Mouse (Mus musculus): ENCODE measurements around the gene Hmgb4. TPM values are rescaled to one million over a fixed set of nuclear protein-coding genes. Genes with fewer than 3 reads are reported as not detected.
A peak's percentile ranks its signal among the peaks of the same experiment; 100 is the strongest.

The Hmgb4 gene
- total RNA-seq, 2 experiments from 2014 or later = not detected

- no peak for DNase-seq (ENCODE audit: low spot score in 2 of 2)
Observed at GRCm38 (mm10) chr4:128227377-128228316, 33.1 kb downstream of the Hmgb4 start.

- no peak for DNase-seq (ENCODE audit: low spot score in 2 of 2)
Observed at GRCm38 (mm10) chr4:128224453-128224852, 36.3 kb downstream of the Hmgb4 start.

DNA sequence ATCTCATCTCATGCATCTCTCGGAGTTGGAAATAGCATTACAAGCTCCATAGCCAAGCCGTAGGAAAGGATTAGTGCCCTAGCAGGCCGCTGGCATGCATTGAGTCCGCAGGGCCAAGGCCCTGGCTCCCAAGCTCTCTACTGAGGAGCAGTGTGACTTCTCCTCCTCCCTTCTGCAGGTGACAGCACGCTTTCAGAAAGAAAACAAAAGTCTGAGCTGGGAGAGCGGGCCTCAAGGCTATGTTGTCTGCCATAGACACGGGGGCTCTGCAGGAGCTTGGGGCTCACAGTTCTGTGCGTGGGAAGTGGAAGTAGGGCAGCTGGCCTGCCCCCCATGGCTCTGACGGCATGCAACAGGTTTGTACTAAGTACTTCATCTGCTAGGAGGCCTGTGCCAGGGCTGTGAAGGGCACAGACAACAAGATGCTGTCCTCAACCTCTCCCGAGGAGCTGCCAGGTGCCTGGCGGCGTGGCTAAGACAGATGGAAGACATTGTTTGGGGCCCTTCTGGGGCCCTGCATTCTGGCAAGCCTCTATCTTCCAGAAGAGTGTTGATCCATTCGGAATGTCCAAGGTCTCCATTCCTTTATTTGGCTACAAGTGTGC, 42.7 kb downstream of the Hmgb4 start:
- DNase-seq (ENCODE audit: low spot score in 2 of 2) = peak; percentile 15 to 26
